Comparison of ENCODE assay signal across 3 mouse cellular contexts in the genomic region with DNA sequence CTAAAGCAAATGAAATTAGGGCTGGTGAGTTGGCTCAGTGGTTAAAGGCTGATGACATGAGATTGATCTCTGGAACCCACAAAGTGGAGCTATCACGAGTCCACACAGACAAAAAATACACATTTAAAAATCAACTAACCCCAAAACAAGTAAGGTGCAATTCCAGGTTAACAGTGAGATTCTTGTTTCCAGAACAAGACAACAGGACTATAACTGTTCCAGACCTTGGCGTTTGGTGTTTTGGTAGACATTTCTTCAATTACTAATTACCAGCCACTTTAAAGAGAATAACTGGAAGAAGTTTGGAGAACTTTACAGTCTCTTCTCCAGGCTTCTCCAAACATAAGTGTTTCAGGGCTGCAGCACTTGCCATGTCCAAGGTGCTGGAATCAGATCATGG.
TF ChIP-seq lines count a peak whose summit lies in the region.

No protein-coding gene starts in this region.

TF ChIP-seq in CH12.LX, 34 proteins besides CTCF, POLR2A, EP300 and RAD21:
- no peak for TF ChIP-seq PAX5 (IDR thresholded peaks at IDR 0.05; ENCODE audit: low read length)
- no peak for TF ChIP-seq TCF12 (IDR thresholded peaks at IDR 0.05; ENCODE audit: low read depth, low read length)
- TF ChIP-seq MAZ (IDR thresholded peaks at IDR 0.05; ENCODE audit: low read depth, low read length) = no peak
- TF ChIP-seq ZMIZ1 (IDR thresholded peaks at IDR 0.05; ENCODE audit: low read depth, low read length) = no peak; the same call in 1 of the 2 replicates
- TF ChIP-seq BHLHE40 (IDR thresholded peaks at IDR 0.05; ENCODE audit: low read depth, low read length) = no peak
- no peak for TF ChIP-seq MAFK (IDR thresholded peaks at IDR 0.05; ENCODE audit: insufficient replicate concordance, low read length)
- no peak for TF ChIP-seq CHD1 (IDR thresholded peaks at IDR 0.05; ENCODE audit: low read depth, low read length)
- no peak for TF ChIP-seq KAT2A (IDR thresholded peaks at IDR 0.05; ENCODE audit: insufficient replicate concordance, low read length)
- no peak for TF ChIP-seq SIN3A (IDR thresholded peaks at IDR 0.05; ENCODE audit: low read length)
- no peak for TF ChIP-seq USF2 (conservative IDR thresholded peaks at IDR 0.05; ENCODE audit: low read depth, low read length)
- TF ChIP-seq IRF4 (IDR thresholded peaks at IDR 0.05; ENCODE audit: low read depth, low read length) = no peak
- no peak for TF ChIP-seq E2F4 (IDR thresholded peaks at IDR 0.05; ENCODE audit: insufficient replicate concordance, low read depth, low read length)
- TF ChIP-seq JUND (conservative IDR thresholded peaks at IDR 0.05; ENCODE audit: low read depth, low read length) = no peak
- no peak for TF ChIP-seq NRF1 (IDR thresholded peaks at IDR 0.05; ENCODE audit: low read depth, low read length)
- no peak for TF ChIP-seq GABPA (IDR thresholded peaks at IDR 0.05; ENCODE audit: insufficient replicate concordance, low read depth, low read length)
- TF ChIP-seq ZC3H11A (IDR thresholded peaks at IDR 0.05; ENCODE audit: low read depth, low read length) = no peak

TF ChIP-seq in MEL, 35 proteins besides CTCF, POLR2A, EP300 and RAD21:
- TF ChIP-seq ZC3H11A (IDR thresholded peaks at IDR 0.05; ENCODE audit: low read depth, low read length) (no peak), POLR2AphosphoS2 (IDR thresholded peaks at IDR 0.05; ENCODE audit: low read length) (peak; percentile 50; the same call in 1 of the 2 replicates), SIN3A (IDR thresholded peaks at IDR 0.05; ENCODE audit: low read length) (0 out of 2 replicates have a peak, but pooled peaks have one; percentile 10)

TF ChIP-seq in myocyte, 11 proteins besides CTCF, POLR2A, EP300 and RAD21:
- TF ChIP-seq REST (IDR thresholded peaks at IDR 0.05; ENCODE audit: insufficient read depth, insufficient read length) (no peak), USF1 (IDR thresholded peaks at IDR 0.05; ENCODE audit: low read depth) (no peak), MYOG (IDR thresholded peaks at IDR 0.05; ENCODE audit: control insufficient read depth in 1 of 3, insufficient read depth in 1 of 3, insufficient read length in 2 of 3, low read depth in 2 of 3) (no peak), E2F4 (IDR thresholded peaks at IDR 0.05; ENCODE audit: insufficient read depth) (no peak), TCF12 (IDR thresholded peaks at IDR 0.05; ENCODE audit: insufficient read depth, poor library complexity, severe bottlenecking) (no peak), SRF (IDR thresholded peaks at IDR 0.05; ENCODE audit: control insufficient read depth, insufficient read length, low read depth) (no peak), POLR2AphosphoS2 (IDR thresholded peaks at IDR 0.05; ENCODE audit: insufficient read length, low read depth) (no peak), CEBPB (IDR thresholded peaks at IDR 0.05; ENCODE audit: insufficient read depth, poor library complexity, severe bottlenecking) (no peak)
